Mouse (Mus musculus): ENCODE measurements around the gene Ppp1r13b. TPM values are rescaled to one million over a fixed set of nuclear protein-coding genes. Genes with fewer than 3 reads are reported as not detected.

The Ppp1r13b gene
- polyA plus RNA-seq, 1 experiment = 4.8 TPM

DNA sequence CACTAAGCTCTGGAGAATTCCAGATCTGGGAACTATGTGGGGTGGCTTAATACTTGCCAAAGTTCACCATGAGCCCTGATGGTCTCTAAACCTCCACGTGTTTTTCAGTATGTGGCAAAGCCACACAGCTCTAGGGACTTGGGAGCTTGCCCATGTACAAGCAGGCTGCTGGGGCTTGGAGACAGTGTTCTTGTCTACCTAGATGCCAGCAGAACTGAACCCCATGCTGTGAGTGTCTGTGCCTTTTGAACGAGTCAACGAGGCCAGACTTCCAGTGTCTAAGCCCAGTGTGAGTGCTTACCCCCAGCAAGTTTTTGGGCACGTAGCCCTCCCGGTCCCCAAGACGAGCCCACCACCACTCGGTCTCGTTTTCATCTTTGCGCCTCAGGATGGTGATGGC lies 78.0 kb downstream of the Ppp1r13b start:
- Histone ChIP-seq H3ac (ENCODE audit: control insufficient read depth, insufficient read length, low read depth) (no peak overlapping the region), H3K79me3 (ENCODE audit: low read depth) (no peaks in the 10 kb centered on the region), H3K4me3 (ENCODE audit: insufficient read depth, poor library complexity, severe bottlenecking) (no peak overlapping the region), H3K79me2 (ENCODE audit: control insufficient read depth, insufficient read depth) (no peaks in the 10 kb centered on the region), H3K27me3 (ENCODE audit: control insufficient read depth, insufficient read depth, insufficient read length) (no peaks in the 10 kb centered on the region), H3K36me3 (ENCODE audit: control insufficient read depth, insufficient read depth) (peaks cover 36% of the 10 kb centered on the region)
- TF ChIP-seq CEBPB (IDR thresholded peaks at IDR 0.05; ENCODE audit: low read depth) (no peak), CTCF (IDR thresholded peaks at IDR 0.05; ENCODE audit: control insufficient read depth, insufficient read depth, insufficient read length) (no peak), FOSL1 (IDR thresholded peaks at IDR 0.05; ENCODE audit: insufficient read depth, low read length, poor library complexity, severe bottlenecking) (no peak), USF1 (IDR thresholded peaks at IDR 0.05; ENCODE audit: low read depth) (no peak), MYOD1 (IDR thresholded peaks at IDR 0.05; ENCODE audit: control insufficient read depth, insufficient read length, low read depth) (no peak), MAX (IDR thresholded peaks at IDR 0.05) (no peak), MYOG (IDR thresholded peaks at IDR 0.05; ENCODE audit: control insufficient read depth, extremely low read depth, insufficient read length) (no peak)

DNA sequence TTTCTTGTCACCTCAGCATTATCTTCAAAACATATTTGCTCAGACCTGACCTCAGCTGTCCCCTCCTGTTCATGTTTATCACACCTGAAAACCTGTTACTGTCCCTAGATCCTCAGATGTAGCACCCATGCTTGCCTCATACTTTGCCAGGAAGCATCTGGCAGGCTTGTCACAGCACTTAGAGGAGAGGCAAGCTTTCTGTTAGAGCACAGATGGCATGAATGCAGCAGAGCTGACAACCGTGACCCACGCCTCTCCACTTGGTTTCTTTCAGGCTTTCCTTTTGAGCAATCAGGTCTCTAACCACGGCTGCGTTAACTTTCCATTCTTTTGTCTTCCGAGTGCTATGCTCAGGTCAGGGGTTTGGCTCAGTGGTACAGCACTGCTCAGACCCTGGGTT lies 78.5 kb downstream of the Ppp1r13b start:
- Histone ChIP-seq H3ac (ENCODE audit: control insufficient read depth, insufficient read length, low read depth) (no peak overlapping the region), H3K79me2 (ENCODE audit: control insufficient read depth, insufficient read depth) (no peaks in the 10 kb centered on the region), H3K79me3 (ENCODE audit: low read depth) (no peaks in the 10 kb centered on the region), H3K36me3 (ENCODE audit: control insufficient read depth, insufficient read depth) (peaks cover 40% of the 10 kb centered on the region), H3K27me3 (ENCODE audit: control insufficient read depth, insufficient read depth, insufficient read length) (no peaks in the 10 kb centered on the region), H3K4me3 (ENCODE audit: insufficient read depth, poor library complexity, severe bottlenecking) (no peak overlapping the region)
- no peak for TF ChIP-seq MAX (IDR thresholded peaks at IDR 0.05)
- TF ChIP-seq USF1 (IDR thresholded peaks at IDR 0.05; ENCODE audit: low read depth) = no peak
- TF ChIP-seq MYOG (IDR thresholded peaks at IDR 0.05; ENCODE audit: control insufficient read depth, extremely low read depth, insufficient read length) = no peak

DNA sequence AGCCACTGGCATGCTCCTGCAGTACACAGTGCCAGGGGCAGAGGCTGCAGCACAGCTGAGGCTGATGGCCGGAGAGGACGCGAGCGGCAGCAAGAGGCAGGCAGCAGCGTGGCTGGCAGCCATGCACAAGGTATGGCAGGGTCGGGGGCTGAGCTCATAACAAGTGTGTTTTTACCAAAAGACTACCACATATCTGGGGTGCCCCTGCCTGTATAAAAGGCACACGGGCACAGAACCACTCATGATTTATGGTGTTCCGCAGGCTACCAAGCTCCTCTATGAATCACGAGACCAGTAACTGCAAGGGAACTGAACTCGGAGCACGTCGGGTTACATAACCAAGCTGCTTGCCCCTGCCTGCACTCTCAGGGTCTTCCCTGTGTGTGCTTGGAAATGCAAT lies 80.4 kb downstream of the Ppp1r13b start:
- Histone ChIP-seq H3ac (ENCODE audit: control insufficient read depth, insufficient read length, low read depth) (no peak overlapping the region), H3K79me2 (ENCODE audit: control insufficient read depth, insufficient read depth) (no peaks in the 10 kb centered on the region), H3K36me3 (ENCODE audit: control insufficient read depth, insufficient read depth) (peaks cover 50% of the 10 kb centered on the region), H3K27me3 (ENCODE audit: control insufficient read depth, insufficient read depth, insufficient read length) (no peaks in the 10 kb centered on the region), H3K4me3 (ENCODE audit: insufficient read depth, poor library complexity, severe bottlenecking) (no peak overlapping the region), H3K79me3 (ENCODE audit: low read depth) (no peaks in the 10 kb centered on the region)
- TF ChIP-seq CTCF (IDR thresholded peaks at IDR 0.05; ENCODE audit: control insufficient read depth, insufficient read depth, insufficient read length) (no peak), CEBPB (IDR thresholded peaks at IDR 0.05; ENCODE audit: low read depth) (no peak), MYOD1 (IDR thresholded peaks at IDR 0.05; ENCODE audit: control insufficient read depth, insufficient read length, low read depth) (no peak), USF1 (IDR thresholded peaks at IDR 0.05; ENCODE audit: low read depth) (no peak), MAX (IDR thresholded peaks at IDR 0.05) (no peak), MYOG (IDR thresholded peaks at IDR 0.05; ENCODE audit: control insufficient read depth, extremely low read depth, insufficient read length) (no peak), FOSL1 (IDR thresholded peaks at IDR 0.05; ENCODE audit: insufficient read depth, low read length, poor library complexity, severe bottlenecking) (no peak)

DNA sequence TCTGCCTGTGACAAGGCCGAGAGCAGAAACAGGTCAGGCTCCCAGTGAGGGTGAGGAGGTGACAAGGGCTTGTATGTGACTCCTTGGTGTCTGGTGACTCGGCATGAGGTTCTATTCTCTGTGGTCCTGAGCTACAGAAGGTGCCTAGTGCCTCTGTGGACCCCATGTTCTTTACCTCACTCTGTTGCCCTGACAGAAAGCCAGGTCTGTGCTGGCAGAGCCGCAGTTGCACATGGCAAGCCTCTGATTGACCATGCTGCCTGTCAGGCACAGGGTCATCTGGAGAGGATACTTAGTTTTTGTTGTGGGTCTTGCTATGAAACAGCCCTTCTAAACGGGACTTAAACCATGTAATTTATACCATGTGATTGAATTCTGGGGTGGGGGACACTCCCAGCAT lies 86.0 kb downstream of the Ppp1r13b start:
- H3K79me3 ChIP-seq (ENCODE audit: low read depth) = peaks cover 3% of the 10 kb centered on the region
- H3K4me3 ChIP-seq (ENCODE audit: insufficient read depth, poor library complexity, severe bottlenecking) = no peak overlapping the region
- no peak overlapping the region for H3ac ChIP-seq (ENCODE audit: control insufficient read depth, insufficient read length, low read depth)
- H3K36me3 ChIP-seq (ENCODE audit: control insufficient read depth, insufficient read depth) = peaks cover 32% of the 10 kb centered on the region
- no peaks in the 10 kb centered on the region for H3K27me3 ChIP-seq (ENCODE audit: control insufficient read depth, insufficient read depth, insufficient read length)
- TF ChIP-seq MYOD1 (IDR thresholded peaks at IDR 0.05; ENCODE audit: control insufficient read depth, insufficient read length, low read depth) = no peak
- no peak for TF ChIP-seq FOSL1 (IDR thresholded peaks at IDR 0.05; ENCODE audit: insufficient read depth, low read length, poor library complexity, severe bottlenecking)
- TF ChIP-seq CTCF (IDR thresholded peaks at IDR 0.05; ENCODE audit: control insufficient read depth, insufficient read depth, insufficient read length) = no peak
- TF ChIP-seq USF1 (IDR thresholded peaks at IDR 0.05; ENCODE audit: low read depth) = no peak
- no peak for TF ChIP-seq MAX (IDR thresholded peaks at IDR 0.05)
- H3K79me2 ChIP-seq (ENCODE audit: control insufficient read depth, insufficient read depth) = peaks cover 7% of the 10 kb centered on the region

DNA sequence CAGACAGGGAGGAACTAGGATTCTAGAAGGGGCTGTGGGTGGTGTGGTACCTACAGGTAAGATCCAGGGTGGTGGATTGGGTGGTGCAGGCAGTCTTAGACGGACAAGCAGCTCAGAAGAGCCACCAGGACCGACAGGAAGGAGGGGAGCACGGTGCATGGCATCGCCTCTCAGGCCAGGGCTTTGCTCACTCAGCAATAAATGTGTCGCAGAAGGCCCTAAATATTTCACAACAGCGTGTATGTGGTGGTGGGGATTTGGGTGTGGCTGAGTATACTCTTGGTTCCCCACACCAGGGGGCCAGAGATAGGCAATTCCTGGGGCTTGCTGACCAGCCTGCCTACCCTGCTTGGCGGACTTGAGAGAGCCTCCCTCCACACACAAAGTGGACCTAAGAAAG lies 87.2 kb downstream of the Ppp1r13b start:
- Histone ChIP-seq H3K27me3 (ENCODE audit: control insufficient read depth, insufficient read depth, insufficient read length) (no peaks in the 10 kb centered on the region), H3K4me3 (ENCODE audit: insufficient read depth, poor library complexity, severe bottlenecking) (no peak overlapping the region), H3K79me3 (ENCODE audit: low read depth) (peaks cover 4% of the 10 kb centered on the region), H3ac (ENCODE audit: control insufficient read depth, insufficient read length, low read depth) (no peak overlapping the region), H3K79me2 (ENCODE audit: control insufficient read depth, insufficient read depth) (peaks cover 15% of the 10 kb centered on the region), H3K36me3 (ENCODE audit: control insufficient read depth, insufficient read depth) (peaks cover 24% of the 10 kb centered on the region)
- TF ChIP-seq USF1 (IDR thresholded peaks at IDR 0.05; ENCODE audit: low read depth) = no peak

GRCm38 (mm10) chr12:111819936-111820335 lies 88.0 kb downstream of the Ppp1r13b start:
- H3K27me3 ChIP-seq (ENCODE audit: control insufficient read depth, insufficient read depth, insufficient read length) = no peaks in the 10 kb centered on the region
- TF ChIP-seq CTCF (IDR thresholded peaks at IDR 0.05; ENCODE audit: control insufficient read depth, insufficient read depth, insufficient read length) = no peak
- no peak for TF ChIP-seq FOSL1 (IDR thresholded peaks at IDR 0.05; ENCODE audit: insufficient read depth, low read length, poor library complexity, severe bottlenecking)
- no peak for TF ChIP-seq CEBPB (IDR thresholded peaks at IDR 0.05; ENCODE audit: low read depth)
- H3K36me3 ChIP-seq (ENCODE audit: control insufficient read depth, insufficient read depth) = peaks cover 16% of the 10 kb centered on the region
- H3K4me3 ChIP-seq (ENCODE audit: insufficient read depth, poor library complexity, severe bottlenecking) = no peak overlapping the region
- peaks cover 7% of the 10 kb centered on the region for H3K79me3 ChIP-seq (ENCODE audit: low read depth)
- H3K79me2 ChIP-seq (ENCODE audit: control insufficient read depth, insufficient read depth) = peaks cover 23% of the 10 kb centered on the region
- no peak overlapping the region for H3ac ChIP-seq (ENCODE audit: control insufficient read depth, insufficient read length, low read depth)
